Mouse (Mus musculus) brain, embryonic 14.5 days (tissue): Measurements from ENCODE around the gene Ccr1. TPM values are rescaled to one million over a fixed set of nuclear protein-coding genes. Genes with fewer than 3 reads are reported as not detected.
"Not testable (repeated sequence)": the region's sequence is repeated elsewhere in the genome, so short reads cannot be mapped to it uniquely, and the experiment has no call there.

Experiments
- DNase-seq: peaks from one replicate; pipeline ENCODE4 v3.0.0-alpha.2; 2011; ENCODE audit warnings: low read depth
- CTCF ChIP-seq: fragments of 200-500 bp; IDR thresholded peaks from 2 replicates; pipeline ENCODE4 v1.5.1; 2012; ENCODE audit warnings: inconsistent platforms, mild to moderate bottlenecking, moderate library complexity, borderline replicate concordance; ENCODE audit not compliant: insufficient read depth, insufficient read length; ENCODE audit errors: extremely low read depth
- POLR2A ChIP-seq: fragments of 200-500 bp; IDR thresholded peaks from 2 replicates; pipeline ENCODE4 v1.6.1; 2012; ENCODE audit warnings: mild to moderate bottlenecking, inconsistent platforms, borderline replicate concordance; ENCODE audit not compliant: poor library complexity, insufficient read depth, insufficient read length, severe bottlenecking; ENCODE audit errors: extremely low read depth
- polyA plus RNA-seq: library from polyadenylated mRNA; depleted of rRNA; stranded (reverse); fragments of >200 nt; gene quantifications from 2 replicates; pipeline ENCODE4 v1.2.3, GENCODE M21; 2012

Ccr1 gene
- polyA plus RNA-seq, 1 experiment, result 1.0 TPM

- no peak for DNase-seq
- no peak for TF ChIP-seq POLR2A
- no peak for TF ChIP-seq CTCF
Observed at GRCm38 (mm10) chr9:123982720-123983119, 14.2 kb upstream of the Ccr1 start.

GRCm38 (mm10) chr9:123981909-123982308 lies 13.4 kb upstream of the Ccr1 start:
- no peak for DNase-seq
- TF ChIP-seq POLR2A (no peak), CTCF (no peak)

GRCm38 (mm10) chr9:123980858-123981475 lies 12.5 kb upstream of the Ccr1 start:
- not testable (repeated sequence) for DNase-seq

- no peak for DNase-seq
- TF ChIP-seq POLR2A (no peak), CTCF (no peak)
Observed at GRCm38 (mm10) chr9:123978308-123978707, 9.8 kb upstream of the Ccr1 start, which contains the start of gene Ccr1l1. Ccr1l1 (minus strand) TSS chr9:123978408.

GRCm38 (mm10) chr9:123976876-123977663 lies 8.6 kb upstream of the Ccr1 start:
- no peak for DNase-seq
- TF ChIP-seq CTCF (no peak), POLR2A (no peak)

- no peak for DNase-seq
- TF ChIP-seq POLR2A (no peak), CTCF (no peak)
Observed at GRCm38 (mm10) chr9:123975630-123976029, 7.1 kb upstream of the Ccr1 start.

GRCm38 (mm10) chr9:123966858-123967495 lies 1.5 kb downstream of the Ccr1 start:
- DNase-seq, result not testable (repeated sequence)

GRCm38 (mm10) chr9:123964776-123965175 lies 3.7 kb downstream of the Ccr1 start:
- DNase-seq, result no peak
- TF ChIP-seq CTCF (no peak), POLR2A (no peak)

- no peak for DNase-seq
- TF ChIP-seq CTCF, result no peak
- no peak for TF ChIP-seq POLR2A
Observed at GRCm38 (mm10) chr9:123960161-123960560, 8.3 kb downstream of the Ccr1 start.

- TF ChIP-seq POLR2A (no peak), CTCF (no peak)
- DNase-seq, result no peak
Observed at GRCm38 (mm10) chr9:123957911-123958413, 10.5 kb downstream of the Ccr1 start.

GRCm38 (mm10) chr9:123956892-123957291 lies 11.6 kb downstream of the Ccr1 start:
- TF ChIP-seq POLR2A (no peak), CTCF (no peak)
- no peak for DNase-seq

GRCm38 (mm10) chr9:123953551-123953950 lies 14.9 kb downstream of the Ccr1 start:
- DNase-seq, result no peak
- TF ChIP-seq CTCF, result no peak
- TF ChIP-seq POLR2A, result no peak
